Mouse (Mus musculus) embryonic facial prominence, embryonic 11.5 days (tissue): ENCODE data around the gene Ltbp3. TPM values are rescaled to one million over a fixed set of nuclear protein-coding genes. Genes with fewer than 3 reads are reported as not detected.

ENCODE experiments used
- ATAC-seq: fragments of 200-750 bp; cut with Nextera tagmentation; replicated peaks from 2 replicates; pipeline ENCODE4 v1.8.0; 2017; ENCODE audit warnings: low read depth; ENCODE audit not compliant: insufficient number of reproducible peaks, low FRiP score, low TSS enrichment
- DNase-seq: peaks from one replicate; pipeline ENCODE4 v3.0.0-alpha.2; 2015; ENCODE audit warnings: low spot score
- H3K27ac ChIP-seq: fragments of 300-500 bp; sonication (generic); replicated peaks from 2 replicates; pipeline ENCODE4 v1.5.1; 2014; ENCODE audit warnings: mild to moderate bottlenecking, low read depth, low read length, control low read depth
- H3K27me3 ChIP-seq: fragments of 300-500 bp; sonication (generic); 2 replicates; pipeline ENCODE4 v1.6.1; 2014; ENCODE audit warnings: mild to moderate bottlenecking, low read length, moderate library complexity, mixed read lengths; ENCODE audit not compliant: control insufficient read depth, insufficient read depth
- H3K36me3 ChIP-seq: fragments of 300-500 bp; sonication (generic); replicated peaks from 2 replicates; pipeline ENCODE4 v1.6.1; 2014; ENCODE audit warnings: low read depth, mild to moderate bottlenecking, low read length, moderate library complexity, mixed read lengths; ENCODE audit not compliant: control insufficient read depth, insufficient read depth
- H3K4me1 ChIP-seq: fragments of 300-500 bp; sonication (generic); 2 replicates; pipeline ENCODE4 v1.6.1; 2014; ENCODE audit warnings: low read length, mixed read lengths; ENCODE audit not compliant: control insufficient read depth, insufficient read depth
- H3K4me2 ChIP-seq: fragments of 300-500 bp; sonication (generic); 2 replicates; pipeline ENCODE4 v1.6.1; 2014; ENCODE audit warnings: low read depth, mild to moderate bottlenecking, control low read depth, low read length, moderate library complexity
- H3K4me3 ChIP-seq: fragments of 300-500 bp; sonication (generic); 2 replicates; pipeline ENCODE4 v1.5.1; 2014; ENCODE audit warnings: low read depth, low read length, control low read depth
- H3K9ac ChIP-seq: fragments of 300-500 bp; sonication (generic); replicated peaks from 2 replicates; pipeline ENCODE4 v1.6.1; 2014; ENCODE audit warnings: mild to moderate bottlenecking, control low read depth, low read length
- H3K9me3 ChIP-seq: fragments of 300-500 bp; sonication (generic); replicated peaks from 2 replicates; pipeline ENCODE4 v1.6.1; 2016; ENCODE audit warnings: mild to moderate bottlenecking, low read length, inconsistent platforms, mixed read lengths; ENCODE audit not compliant: control insufficient read depth
- WGBS: fragments of 180-500 bp; shearing (Covaris S2); extraction: QIAGEN DNeasy Blood & Tissue Kit; methylation state at CpG from one replicate; pipeline ENCODE4 v1.1.7; 2014; 5-methylcytosine and 5-hydroxymethylcytosine counted together
- polyA plus RNA-seq: library from polyadenylated mRNA; unstranded; fragments of >200 nt; fragmentation: Nextera tagmentation; extraction: Ambion mirVana; gene quantifications from 2 replicates; pipeline ENCODE4 v1.2.1, GENCODE M21; 2014

Ltbp3 gene
- polyA plus RNA-seq, 1 experiment from 2014 or later = 5.9 TPM

DNA sequence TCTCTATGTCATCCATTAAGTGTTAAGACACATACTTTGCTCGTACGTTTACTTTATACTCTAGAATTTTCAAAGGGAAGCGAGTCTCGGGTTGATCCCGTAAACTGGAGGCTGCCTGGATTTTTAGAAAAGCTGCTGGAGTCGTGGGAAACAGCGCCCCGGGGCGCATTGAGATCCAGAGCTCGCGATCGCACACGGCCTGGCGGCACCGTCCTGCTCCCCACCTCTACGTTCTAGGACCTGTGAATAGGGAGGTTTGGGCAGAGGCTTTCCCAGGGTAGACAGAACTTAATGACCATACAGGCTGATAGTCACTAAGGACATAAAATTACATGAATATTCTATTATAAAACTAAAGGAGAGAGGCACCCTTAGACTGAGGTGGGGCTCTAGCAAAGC is 63.2 kb downstream of the Ltbp3 start:
- Histone ChIP-seq H3K27ac (peak overlapping the region; percentile 98), H3K4me1 (peaks cover 7% of the 10 kb centered on the region), H3K9me3 (no peaks in the 10 kb centered on the region), H3K27me3 (no peaks in the 10 kb centered on the region), H3K36me3 (no peaks in the 10 kb centered on the region), H3K4me2 (peak overlapping the region; percentile 38), H3K4me3 (peak overlapping the region; percentile 96), H3K9ac (peak overlapping the region; percentile 93)
- ATAC-seq = 0 out of 2 replicates have a peak, but pooled peaks have one; percentile 10
- peak; percentile 76 for DNase-seq
- under 1% methylated on average over 16 of the region's 16 CpGs for WGBS

DNA sequence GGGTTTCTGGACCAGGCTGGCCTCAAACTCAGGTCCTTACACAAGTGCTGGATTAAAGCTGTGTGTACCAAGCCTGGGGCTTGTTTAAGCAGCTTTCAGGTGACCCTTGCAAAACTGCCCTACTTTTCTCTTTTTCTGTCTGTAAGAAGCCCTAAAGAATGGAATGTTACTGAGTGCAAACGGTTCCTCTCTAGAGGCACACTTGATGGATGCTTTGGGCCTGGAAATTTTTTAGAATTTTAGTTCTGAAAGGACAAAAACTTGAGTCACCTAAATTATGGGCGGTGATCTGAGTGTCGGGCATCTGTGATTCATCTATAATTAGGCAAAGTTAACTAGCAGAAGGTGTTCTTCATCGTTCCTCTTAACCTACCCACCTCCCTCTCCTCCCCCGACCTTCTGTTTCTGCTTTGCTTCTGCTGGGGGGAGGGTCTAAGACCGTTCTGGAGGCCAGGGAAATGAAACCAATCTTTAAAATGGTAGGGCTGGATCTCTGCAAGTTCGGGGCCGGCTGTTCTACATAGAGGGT is 63.7 kb downstream of the Ltbp3 start:
- no peak for DNase-seq
- no peaks in the 10 kb centered on the region for H3K27me3 ChIP-seq
- ATAC-seq = no peak
- peak overlapping the region; percentile 98 for H3K27ac ChIP-seq
- peak overlapping the region; percentile 93 for H3K9ac ChIP-seq
- H3K36me3 ChIP-seq = no peaks in the 10 kb centered on the region
- H3K4me2 ChIP-seq = peak overlapping the region; percentile 38
- no peaks in the 10 kb centered on the region for H3K9me3 ChIP-seq
- H3K4me1 ChIP-seq = peaks cover 7% of the 10 kb centered on the region
- 20% methylated on average over 8 of the region's 8 CpGs for WGBS
- no peak overlapping the region for H3K4me3 ChIP-seq

DNA sequence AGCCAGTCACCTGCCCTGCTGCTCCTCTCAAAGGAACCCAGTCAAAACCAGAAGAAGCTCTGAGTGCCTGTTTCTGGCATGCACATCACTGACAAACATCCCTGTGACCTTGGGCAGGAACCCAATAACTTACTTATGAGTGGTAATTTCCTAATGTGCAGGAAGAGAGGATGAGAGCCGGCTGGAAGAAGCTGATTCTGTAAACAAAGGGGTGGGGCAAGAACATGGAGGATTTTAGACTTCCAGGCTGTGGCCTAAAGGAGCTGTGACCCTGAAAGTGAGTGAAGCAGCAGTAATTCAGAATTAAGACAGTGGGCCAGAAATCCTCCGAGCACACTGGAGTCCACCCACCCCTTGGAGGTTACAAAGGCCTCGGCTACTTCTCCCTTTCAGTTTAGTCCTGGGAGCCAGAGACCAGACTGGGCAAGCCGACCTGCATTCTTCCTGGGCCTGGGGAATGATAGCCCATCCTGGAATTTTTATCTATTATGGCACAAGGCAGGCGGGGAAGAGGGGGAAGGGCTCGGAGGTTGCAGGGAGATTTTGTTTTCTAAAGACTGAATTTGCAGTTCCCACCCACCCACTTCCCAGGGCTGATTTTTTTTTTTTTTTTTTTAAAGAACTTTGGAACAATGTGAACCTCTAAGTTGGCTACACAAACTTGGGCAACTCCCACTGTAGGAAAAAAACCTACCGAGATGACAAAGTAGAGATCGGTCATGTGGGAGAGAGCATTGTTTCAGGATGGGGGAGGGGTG is 65.5 kb downstream of the Ltbp3 start:
- Histone ChIP-seq H3K4me3 (no peak overlapping the region), H3K4me1 (peaks cover 13% of the 10 kb centered on the region), H3K9ac (peak overlapping the region; percentile 47), H3K36me3 (no peaks in the 10 kb centered on the region), H3K9me3 (no peaks in the 10 kb centered on the region), H3K27ac (peak overlapping the region; percentile 31; the same call in 1 of the 2 replicates), H3K27me3 (no peaks in the 10 kb centered on the region), H3K4me2 (no peak overlapping the region)
- whole genome bisulfite sequencing = 10% methylated on average over 8 of the region's 8 CpGs
- DNase-seq (no peak), ATAC-seq (no peak)

DNA sequence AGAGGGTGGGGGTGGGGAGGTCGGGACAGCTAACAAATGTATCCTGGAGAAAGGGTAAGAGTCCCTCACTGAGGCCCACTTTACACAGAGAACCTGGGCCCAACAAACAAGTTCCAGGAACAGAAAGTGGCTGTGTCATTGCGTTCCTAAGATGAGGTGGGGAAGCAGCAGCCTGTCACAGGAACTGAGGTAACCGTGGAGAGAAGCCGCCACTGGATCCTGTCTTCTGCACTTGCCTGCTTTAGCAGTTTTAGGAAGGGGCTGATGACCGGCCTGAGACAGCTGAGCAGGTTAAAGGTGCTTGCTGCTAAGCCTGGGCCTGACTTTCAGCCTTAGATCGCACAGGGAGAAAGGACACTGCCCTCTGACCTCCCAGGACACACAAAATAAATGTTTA is 66.1 kb downstream of the Ltbp3 start:
- no peaks in the 10 kb centered on the region for H3K9me3 ChIP-seq
- no peak overlapping the region for H3K4me3 ChIP-seq
- ATAC-seq (no peak), DNase-seq (no peak)
- H3K9ac ChIP-seq = no peak overlapping the region
- 29% methylated on average over 6 of the region's 6 CpGs for WGBS
- H3K4me2 ChIP-seq = no peak overlapping the region
- peaks cover 13% of the 10 kb centered on the region for H3K4me1 ChIP-seq
- H3K27me3 ChIP-seq = no peaks in the 10 kb centered on the region
- H3K27ac ChIP-seq = 0 out of 2 replicates have a peak overlapping the region, but pooled peaks have one; percentile 25
- no peaks in the 10 kb centered on the region for H3K36me3 ChIP-seq

DNA sequence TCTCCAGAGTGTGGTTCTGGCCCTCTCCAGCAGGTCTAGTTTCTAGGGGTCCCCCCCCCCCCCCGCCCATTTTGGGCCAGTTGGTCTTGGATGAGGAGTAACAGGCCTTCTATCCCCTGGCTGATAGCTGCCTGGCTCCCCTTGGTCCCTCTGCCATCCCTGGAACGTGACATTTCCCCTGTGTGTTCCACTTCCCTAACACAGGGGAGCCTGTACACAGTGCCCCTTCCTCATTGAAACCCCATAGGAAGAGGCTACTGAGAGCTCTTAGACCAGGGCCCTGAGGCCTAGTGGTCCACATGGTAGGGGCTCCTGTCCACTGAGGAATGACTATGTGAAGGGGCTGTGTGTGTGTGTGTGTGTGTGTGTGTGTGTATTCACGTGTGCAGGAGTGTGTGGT is 67.0 kb downstream of the Ltbp3 start:
- H3K4me1 ChIP-seq = peaks cover 17% of the 10 kb centered on the region
- 78% methylated on average over 3 of the region's 3 CpGs for WGBS

More for the DNA sequence above, 67.0 kb downstream of the Ltbp3 start:
- ATAC-seq (no peak), DNase-seq (no peak)
- Histone ChIP-seq H3K9me3 (no peaks in the 10 kb centered on the region), H3K9ac (no peak overlapping the region), H3K36me3 (no peaks in the 10 kb centered on the region), H3K27ac (no peak overlapping the region), H3K27me3 (no peaks in the 10 kb centered on the region), H3K4me3 (no peak overlapping the region), H3K4me2 (no peak overlapping the region)

Other genes with a start within 250 kb of the Ltbp3 start
- gene 1700020D05Rik, start 237.1 kb upstream of the Ltbp3 start, polyA plus RNA-seq = not detected in 2 replicates
- gene Snx32, start 230.4 kb upstream of the Ltbp3 start, polyA plus RNA-seq = 8.7 and 9.8 TPM in 2 replicates
- gene Ovol1, start 180.3 kb upstream of the Ltbp3 start, polyA plus RNA-seq = 0.62 and 1.4 TPM in 2 replicates
- gene Ap5b1, start 172.9 kb upstream of the Ltbp3 start, polyA plus RNA-seq = 1.7 and 2.1 TPM in 2 replicates
- gene Rnaseh2c, start 139.0 kb upstream of the Ltbp3 start, polyA plus RNA-seq = 156 and 157 TPM in 2 replicates
- 28.9 and 32.2 TPM in 2 replicates for gene Kat5, start 130.7 kb upstream of the Ltbp3 start, polyA plus RNA-seq
- 37.0 and 39.1 TPM in 2 replicates for gene Rela, start 103.4 kb upstream of the Ltbp3 start, polyA plus RNA-seq
- 12.4 and 13.2 TPM in 2 replicates for gene Sipa1, start 77.2 kb upstream of the Ltbp3 start, polyA plus RNA-seq
- gene Map3k11, start 52.2 kb upstream of the Ltbp3 start, polyA plus RNA-seq = 13.1 and 14.6 TPM in 2 replicates
- 17.5 and 22.0 TPM in 2 replicates for gene Pcnx3, start 52.0 kb upstream of the Ltbp3 start, polyA plus RNA-seq
- not detected in 2 replicates for gene Kcnk7, start 36.5 kb upstream of the Ltbp3 start, polyA plus RNA-seq
- 4.5 and 5.5 TPM in 2 replicates for gene Ehbp1l1, start 14.6 kb upstream of the Ltbp3 start, polyA plus RNA-seq
- gene Fam89b, start 11.3 kb upstream of the Ltbp3 start, polyA plus RNA-seq = 137 and 151 TPM in 2 replicates
- 53.9 and 55.0 TPM in 2 replicates for gene Scyl1, start 30.5 kb downstream of the Ltbp3 start, polyA plus RNA-seq
- gene Frmd8, start 134.4 kb downstream of the Ltbp3 start, polyA plus RNA-seq = 15.8 and 17.6 TPM in 2 replicates
- 0.87 and 1.1 TPM in 2 replicates for gene Slc25a45, start 136.9 kb downstream of the Ltbp3 start, polyA plus RNA-seq
- 4.0 and 4.3 TPM in 2 replicates for gene Tigd3, start 153.2 kb downstream of the Ltbp3 start, polyA plus RNA-seq
- gene Dpf2, start 172.1 kb downstream of the Ltbp3 start, polyA plus RNA-seq = 202 and 213 TPM in 2 replicates
- gene Cdc42ep2, start 183.9 kb downstream of the Ltbp3 start, polyA plus RNA-seq = 2.4 and 2.7 TPM in 2 replicates
- 91.0 and 97.6 TPM in 2 replicates for gene Pola2, start 223.3 kb downstream of the Ltbp3 start, polyA plus RNA-seq
- not detected in 2 replicates for gene Slc22a20, start 245.2 kb downstream of the Ltbp3 start, polyA plus RNA-seq